Mouse (Mus musculus) ES-Bruce4 (cell line): Measurements from ENCODE around the gene Lin7b.

Source experiments
- CTCF ChIP-seq: IDR thresholded peaks from one replicate; pipeline ENCODE4 v1.8.1; 2011; ENCODE audit warnings: low read depth, low read length
- POLR2A ChIP-seq: IDR thresholded peaks from one replicate; pipeline ENCODE4 v1.8.1; 2011; ENCODE audit warnings: low read length; ENCODE audit not compliant: insufficient read depth

DNA sequence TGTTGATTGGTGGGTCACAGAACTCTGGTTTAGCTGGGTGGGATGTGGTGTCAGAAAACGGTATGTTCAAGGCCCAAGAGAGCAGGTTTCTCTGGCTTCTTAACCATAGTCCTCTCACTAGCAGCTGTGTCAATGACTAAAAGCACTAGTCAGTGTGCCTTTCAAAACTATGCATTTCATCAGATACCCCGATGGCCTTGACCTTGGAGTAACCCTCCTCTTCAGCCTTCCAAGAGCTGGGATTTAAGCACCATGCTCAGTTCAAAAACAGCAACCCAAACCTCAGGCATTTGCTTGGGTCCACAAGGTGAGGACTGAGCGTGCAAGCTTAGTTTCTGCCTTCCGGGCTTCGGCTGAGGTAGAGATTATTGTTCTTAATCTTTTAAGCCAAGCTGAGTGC lies 2.0 kb upstream of the Lin7b start:
- no peak for TF ChIP-seq CTCF
- no peak for TF ChIP-seq POLR2A
